8 mouse cellular contexts compared by ENCODE assay signal in the genomic region with DNA sequence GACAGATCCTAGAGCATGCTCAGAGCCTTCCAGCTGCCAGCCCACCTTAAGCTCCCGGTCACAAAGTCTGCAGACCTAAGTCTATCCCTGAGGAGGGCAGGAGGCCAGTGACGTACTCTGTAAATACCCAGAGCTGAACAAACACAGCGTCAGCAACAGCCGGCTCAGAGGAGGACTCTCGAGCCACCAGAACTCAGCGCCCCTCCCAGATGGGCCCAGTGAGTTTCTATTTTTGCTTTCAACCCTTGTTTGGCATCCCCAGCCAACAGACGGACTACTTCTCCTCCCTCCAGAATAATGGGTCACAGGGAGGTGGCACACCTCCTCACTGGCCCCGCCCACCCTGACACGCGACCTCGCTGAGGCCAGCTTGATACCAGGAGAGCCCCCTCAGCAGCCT. TPM values are rescaled to one million over a fixed set of nuclear protein-coding genes. Genes with fewer than 3 reads are reported as not detected.
DNase-seq lines count a peak whose midpoint lies in the region; ATAC-seq lines count a peak whose summit lies in the region.

No protein-coding gene starts in this region.

- DNase-seq in kidney, adult 18-20 months, result peak; percentile 27
- no peak for DNase-seq in kidney, adult 9 months
- DNase-seq in cerebellum, adult 11 months, result peak; percentile 78
- peak; percentile 32 to 40 for DNase-seq in kidney, postnatal 4 days
- DNase-seq in right cerebral cortex, postnatal 25 days, result peak; percentile 33
- DNase-seq in ovary, adult 18-20 months (ENCODE audit: low spot score), result no peak
- DNase-seq in natural killer cell, adult 2 months (ENCODE audit: low spot score in 2 of 2), result no peak

- ATAC-seq in granulocyte monocyte progenitor cell, adult 5-6 weeks (replicated peaks; ENCODE audit: poor library complexity, severe bottlenecking), result 0 out of 2 replicates have a peak, but pooled peaks have one; percentile 11

RNA-seq across cellular contexts. Expression of gene Pitpnm3, which starts 5.6 kb away (rescaled TPM):
- total RNA-seq in granulocyte monocyte progenitor cell, adult 5-6 weeks (2014; fragmentation: Nextera tagmentation), result not detected in 2 replicates
- total RNA-seq in granulocyte monocyte progenitor cell, adult 5-6 weeks (2017), result not detected in 2 replicates

Comparison
In these comparisons a context has a peak if more than half of its experiments do, and no peak if none do; other contexts are left out.
1. DNase-seq: peak in kidney, adult 18-20 months (single experiment), cerebellum, adult 11 months (single experiment), kidney, postnatal 4 days (2 of 2) and right cerebral cortex, postnatal 25 days (single experiment); none in kidney, adult 9 months (single experiment), ovary, adult 18-20 months (single experiment) and natural killer cell, adult 2 months (0 of 2).